ENCODE assay signal across 17 mouse cellular contexts in genomic region chr17:77961296-77961695, GRCm38 (mm10).
DNase-seq lines count a peak whose midpoint lies in the region.
"Had no signal": no experiment of that assay in that cellular context is flagged by ENCODE, and none has a peak within 500 bp of the region (broad histone marks: within the 10 kb centered on the region; RNA-seq: fewer than 3 reads in every experiment).

No protein-coding gene starts in this region.

- peak; percentile 77 for DNase-seq in Muller cell, postnatal 12 days (ENCODE audit: inconsistent ontology term)
- DNase-seq in retina, embryonic 14.5 days (ENCODE audit: low spot score), result peak; percentile 61
- DNase-seq in retina, postnatal 1 day, result peak; percentile 74
- no peak for DNase-seq in spleen, postnatal 14 days (ENCODE audit: low spot score in 2 of 2)
- DNase-seq in cerebellum, postnatal 14 days, result no peak
- DNase-seq in cerebellum, adult 18-20 months, result no peak
- DNase-seq: adrenal gland, adult 2 months; adrenal gland, adult 8-10 months; adrenal gland, postnatal 10 days; adrenal gland, postnatal 14 days; adrenal gland, postnatal 25 days; adrenal gland, postnatal 36 days; B cell, adult 2 months; cerebellum, adult 11 months; cerebellum, adult 11-12 months; cerebellum, adult 2 months; cerebellum, adult 8-10 months had no signal

Comparison
In these comparisons a context has a peak if more than half of its experiments do, and no peak if none do; other contexts are left out.
1. DNase-seq: peak in Muller cell, postnatal 12 days (single experiment), retina, embryonic 14.5 days (single experiment) and retina, postnatal 1 day (single experiment); none in spleen, postnatal 14 days (0 of 2), cerebellum, postnatal 14 days (0 of 2) and cerebellum, adult 18-20 months (0 of 2).